Mouse (Mus musculus): ENCODE results near the gene Taf7l. TPM values are rescaled to one million over a fixed set of nuclear protein-coding genes. Genes with fewer than 3 reads are reported as not detected.

Taf7l gene
- polyA plus RNA-seq, 1 experiment, result not detected

Other genes starting within 250 kb of the Taf7l start
- gene Trmt2b, start 199.5 kb downstream of the Taf7l start, polyA plus RNA-seq (2012; ENCODE audit: insufficient read depth, insufficient read length, missing spikeins), result 51.4 and 52.6 TPM in 2 replicates
- gene Tmem35a, start 181.3 kb downstream of the Taf7l start, polyA plus RNA-seq (2012; ENCODE audit: insufficient read depth, insufficient read length, missing spikeins), result 1.6 and 3.1 TPM in 2 replicates
- not detected in 2 replicates for gene Cenpi, start 168.4 kb downstream of the Taf7l start, polyA plus RNA-seq (2012; ENCODE audit: insufficient read depth, insufficient read length, missing spikeins)
- gene Drp2, start 71.9 kb downstream of the Taf7l start, polyA plus RNA-seq (2012; ENCODE audit: insufficient read depth, insufficient read length, missing spikeins), result 0.29 and 0.40 TPM in 2 replicates
- 54.9 and 72.7 TPM in 2 replicates for gene Timm8a1, start 65.4 kb upstream of the Taf7l start, polyA plus RNA-seq (2012; ENCODE audit: insufficient read depth, insufficient read length, missing spikeins)
- gene Btk, start 107.1 kb upstream of the Taf7l start, polyA plus RNA-seq (2012; ENCODE audit: insufficient read depth, insufficient read length, missing spikeins), result 0.79 and 1.4 TPM in 2 replicates
- gene Rpl36a, start 109.2 kb upstream of the Taf7l start, polyA plus RNA-seq (2012; ENCODE audit: insufficient read depth, insufficient read length, missing spikeins), result 283 and 306 TPM in 2 replicates
- gene Gla, start 124.6 kb upstream of the Taf7l start, polyA plus RNA-seq (2012; ENCODE audit: insufficient read depth, insufficient read length, missing spikeins), result 3.0 and 5.2 TPM in 2 replicates
- gene Hnrnph2, start 124.7 kb upstream of the Taf7l start, polyA plus RNA-seq (2012; ENCODE audit: insufficient read depth, insufficient read length, missing spikeins), result 44.5 and 46.4 TPM in 2 replicates
- gene Armcx4, start 210.0 kb upstream of the Taf7l start, polyA plus RNA-seq (2012; ENCODE audit: insufficient read depth, insufficient read length, missing spikeins), result 0.40 and 0.67 TPM in 2 replicates
- gene Armcx1, start 241.5 kb upstream of the Taf7l start, polyA plus RNA-seq (2012; ENCODE audit: insufficient read depth, insufficient read length, missing spikeins), result 4.3 and 8.5 TPM in 2 replicates